Mouse (Mus musculus) G1E (cell line): ENCODE measurements around the gene Cdkl2. TPM values are rescaled to one million over a fixed set of nuclear protein-coding genes. Genes with fewer than 3 reads are reported as not detected.

Experiments
- ATAC-seq: 2 replicates; pipeline ENCODE4 v1.8.0; 2016; ENCODE audit warnings: mild to moderate bottlenecking; ENCODE audit not compliant: insufficient number of reproducible peaks, poor library complexity, low FRiP score, severe bottlenecking; ENCODE audit errors: extremely low read depth
- DNase-seq: peaks from one replicate; pipeline ENCODE4 v3.0.0; 2012; ENCODE audit warnings: low spot score
- H3K27me3 ChIP-seq: 2 replicates; pipeline ENCODE4 v1.6.1; 2012; ENCODE audit warnings: mild to moderate bottlenecking, low read length, inconsistent platforms; ENCODE audit not compliant: insufficient read depth
- H3K36me3 ChIP-seq: replicated peaks from 2 replicates; pipeline ENCODE3; 2012; ENCODE audit warnings: mild to moderate bottlenecking, inconsistent platforms
- H3K4me1 ChIP-seq: 2 replicates; pipeline ENCODE4 v1.6.1; 2012; ENCODE audit warnings: low read depth, low read length, inconsistent platforms, mixed read lengths; ENCODE audit not compliant: insufficient read depth
- H3K4me3 ChIP-seq: 2 replicates; pipeline ENCODE4 v1.5.1; 2012; ENCODE audit warnings: low read depth, mild to moderate bottlenecking, inconsistent platforms, low read length, moderate library complexity, mixed read lengths
- H3K9me3 ChIP-seq: replicated peaks from 2 replicates; pipeline ENCODE4 v1.6.1; 2012; ENCODE audit warnings: inconsistent platforms
- CTCF ChIP-seq: IDR thresholded peaks from 2 replicates; pipeline ENCODE4 v1.5.1; 2012; ENCODE audit warnings: low read depth, low read length, inconsistent platforms, mixed read lengths
- GATA1 ChIP-seq: IDR thresholded peaks from 2 replicates; pipeline ENCODE4 v1.6.1; 2012; ENCODE audit warnings: borderline replicate concordance, low read length, inconsistent platforms, mixed read lengths
- GATA2 ChIP-seq: IDR thresholded peaks from 2 replicates; pipeline ENCODE4 v1.6.1; 2012; ENCODE audit warnings: low read depth, low read length, inconsistent platforms, borderline replicate concordance
- POLR2AphosphoS5 ChIP-seq: IDR thresholded peaks from 2 replicates; pipeline ENCODE4 v1.6.1; 2012; ENCODE audit warnings: low read depth, low read length, inconsistent platforms; ENCODE audit not compliant: insufficient replicate concordance
- TAL1 ChIP-seq: conservative IDR thresholded peaks from 2 replicates; pipeline ENCODE4 v1.6.1; 2012; ENCODE audit warnings: low read depth, low read length, inconsistent platforms, mixed read lengths
- polyA plus RNA-seq: library from polyadenylated mRNA; stranded (reverse); fragments of >175 nt; gene quantifications from 2 replicates; pipeline ENCODE4 v1.2.3, GENCODE M21; 2012
- total RNA-seq, 2 experiments: library from RNA; stranded (forward) in 1 of 2; stranded (reverse) in 1 of 2; fragments of 200-1000 nt in 1 of 2; fragments of >200 nt in 1 of 2; fragmentation: Nextera tagmentation in 1 of 2; gene quantifications; 2 replicates each; pipeline ENCODE4 v1.2.3; 2014 to 2017

Cdkl2 gene
- total and polyA plus RNA-seq, 3 experiments, result 0.02 to 4.3 (median 1.4) TPM

DNA sequence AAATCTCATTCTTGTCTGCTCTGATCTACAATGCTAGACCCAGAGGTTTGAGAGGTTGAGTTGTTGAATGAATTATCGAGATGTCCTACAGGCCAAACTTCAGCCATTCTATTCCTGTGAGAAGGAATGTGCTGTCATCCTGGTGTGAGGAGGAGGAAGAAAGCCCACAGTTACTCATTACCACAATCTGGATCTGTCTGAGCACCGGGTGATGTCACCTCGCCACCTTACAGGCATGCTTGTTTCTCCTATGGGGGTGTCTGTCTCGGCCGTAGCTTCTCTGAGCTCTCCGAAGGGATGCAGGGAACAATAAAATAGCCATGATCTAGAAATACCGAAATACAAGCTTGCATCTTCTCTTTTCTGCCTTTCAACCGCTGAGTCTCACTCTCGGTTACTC lies 67.9 kb downstream of the Cdkl2 start:
- no peaks in the 10 kb centered on the region for H3K9me3 ChIP-seq
- peaks cover 15% of the 10 kb centered on the region for H3K36me3 ChIP-seq
- H3K27me3 ChIP-seq, result 0 out of 2 replicates have a peak, but pooled peaks cover 3% of the 10 kb centered on the region
- no peaks in the 10 kb centered on the region; the same call in 1 of the 2 replicates for H3K4me1 ChIP-seq
- DNase-seq (no peak), ATAC-seq (no peak)
- H3K4me3 ChIP-seq, result no peak overlapping the region
- TF ChIP-seq POLR2AphosphoS5 (no peak), GATA1 (no peak), GATA2 (no peak), TAL1 (no peak), CTCF (no peak)

- ATAC-seq, result no peak
- H3K36me3 ChIP-seq, result peaks cover 33% of the 10 kb centered on the region
- no peak for DNase-seq
- H3K27me3 ChIP-seq, result 0 out of 2 replicates have a peak, but pooled peaks cover 2% of the 10 kb centered on the region
- H3K4me1 ChIP-seq, result no peaks in the 10 kb centered on the region; the same call in 1 of the 2 replicates
- no peak overlapping the region for H3K4me3 ChIP-seq
- no peaks in the 10 kb centered on the region for H3K9me3 ChIP-seq
- TF ChIP-seq CTCF, result no peak
Measured at GRCm38 (mm10) chr5:91974002-91974401, 69.7 kb downstream of the Cdkl2 start.

DNA sequence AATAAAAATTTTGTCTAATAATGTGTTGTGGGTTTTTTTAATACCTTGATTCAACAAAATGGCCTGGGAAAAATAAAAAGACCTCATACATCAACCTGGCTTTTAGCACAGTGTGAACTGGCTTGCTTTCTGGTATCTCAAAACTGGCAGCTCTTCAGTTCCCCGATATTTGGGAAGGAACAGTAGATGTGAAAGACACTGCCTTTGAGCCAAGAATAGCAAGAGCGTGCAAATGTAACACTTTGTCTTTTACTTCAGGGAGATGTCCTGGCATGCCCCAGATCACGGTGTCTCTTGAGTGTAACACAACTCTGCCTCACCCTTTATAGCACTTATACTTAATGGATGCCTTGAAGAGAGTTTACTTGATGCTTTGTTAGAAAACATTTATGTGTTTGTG lies 71.6 kb downstream of the Cdkl2 start:
- no peaks in the 10 kb centered on the region for H3K9me3 ChIP-seq
- no peaks in the 10 kb centered on the region for H3K27me3 ChIP-seq

GRCm38 (mm10) chr5:91962639-91963440 lies 80.8 kb downstream of the Cdkl2 start, which contains the start of gene Rchy1:
TSS of gene Rchy1 (minus strand) at chr5:91963068.
- TF ChIP-seq CTCF (no peak), TAL1 (no peak)
- no peaks in the 10 kb centered on the region for H3K9me3 ChIP-seq
- peaks cover 42% of the 10 kb centered on the region for H3K4me1 ChIP-seq
- H3K4me3 ChIP-seq, result peak within 1 kb of the TSS; percentile 93
- DNase-seq (peak; percentile 86), ATAC-seq (peak; percentile 89)
- H3K36me3 ChIP-seq, result peaks cover 30% of the 10 kb centered on the region
- H3K27me3 ChIP-seq, result no peaks in the 10 kb centered on the region

More for the DNA sequence above, 71.6 kb downstream of the Cdkl2 start:
- ATAC-seq, result no peak
- peaks cover 48% of the 10 kb centered on the region for H3K36me3 ChIP-seq
- H3K4me1 ChIP-seq, result no peaks in the 10 kb centered on the region; the same call in 1 of the 2 replicates
- H3K4me3 ChIP-seq, result no peak overlapping the region
- TF ChIP-seq GATA2 (no peak), TAL1 (no peak), CTCF (no peak), GATA1 (no peak), POLR2AphosphoS5 (no peak)
- no peak for DNase-seq

DNA sequence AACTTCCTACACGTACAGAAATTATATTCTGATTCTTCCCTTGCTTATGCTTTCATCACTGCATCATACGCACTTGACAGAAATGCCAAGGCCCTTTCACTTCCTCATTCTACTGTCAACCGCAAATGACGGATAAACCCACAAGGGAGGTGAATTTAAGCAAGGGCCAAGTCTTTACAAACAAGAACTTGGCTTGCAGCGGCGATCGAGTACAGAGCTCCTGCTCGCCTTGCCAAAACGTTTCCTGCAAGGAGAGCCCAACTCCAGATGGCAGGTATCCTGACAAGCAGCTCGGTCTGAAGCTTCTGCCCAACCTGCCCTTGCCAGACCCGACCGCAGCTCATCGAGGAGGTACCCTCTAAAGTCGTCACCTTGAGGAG lies 81.4 kb downstream of the Cdkl2 start:
- no peak for ATAC-seq
- TF ChIP-seq POLR2AphosphoS5, result peak; percentile 82; the same call in 1 of the 2 replicates
- TF ChIP-seq CTCF, result no peak
- TF ChIP-seq TAL1, result no peak
- no peak for TF ChIP-seq GATA1
- Histone ChIP-seq H3K9me3 (no peaks in the 10 kb centered on the region), H3K36me3 (peaks cover 30% of the 10 kb centered on the region), H3K4me1 (peaks cover 47% of the 10 kb centered on the region), H3K27me3 (no peaks in the 10 kb centered on the region), H3K4me3 (peak overlapping the region; percentile 93)
- DNase-seq, result peak; percentile 27

DNA sequence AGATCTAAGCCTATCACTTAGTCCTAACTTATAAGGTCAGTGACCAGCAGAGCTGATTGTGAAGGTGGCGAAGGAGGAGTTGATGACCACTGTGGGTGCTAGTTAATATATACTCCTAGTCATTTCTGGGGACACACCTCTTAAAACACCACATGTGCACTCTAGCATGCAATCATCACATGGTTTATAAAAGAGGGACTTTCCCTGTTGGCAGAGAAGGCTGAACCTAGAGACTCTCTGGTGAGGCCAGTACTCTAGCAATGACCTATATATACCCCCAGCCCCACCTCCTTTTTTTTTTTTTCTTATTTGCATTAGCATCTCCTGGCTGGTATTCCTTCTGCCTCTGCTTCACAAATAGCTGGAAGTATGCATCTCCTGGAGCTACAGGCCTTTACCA lies 82.3 kb downstream of the Cdkl2 start:
- H3K4me1 ChIP-seq, result peaks cover 51% of the 10 kb centered on the region
- H3K36me3 ChIP-seq, result peaks cover 33% of the 10 kb centered on the region
- ATAC-seq (no peak), DNase-seq (no peak)
- H3K27me3 ChIP-seq, result no peaks in the 10 kb centered on the region
- no peaks in the 10 kb centered on the region for H3K9me3 ChIP-seq
- H3K4me3 ChIP-seq, result peak overlapping the region; percentile 93
- TF ChIP-seq TAL1, result no peak
- no peak for TF ChIP-seq CTCF
- TF ChIP-seq GATA2, result no peak
- no peak for TF ChIP-seq GATA1
- no peak for TF ChIP-seq POLR2AphosphoS5
